Mouse (Mus musculus): ENCODE results near the gene Bcan.

DNA sequence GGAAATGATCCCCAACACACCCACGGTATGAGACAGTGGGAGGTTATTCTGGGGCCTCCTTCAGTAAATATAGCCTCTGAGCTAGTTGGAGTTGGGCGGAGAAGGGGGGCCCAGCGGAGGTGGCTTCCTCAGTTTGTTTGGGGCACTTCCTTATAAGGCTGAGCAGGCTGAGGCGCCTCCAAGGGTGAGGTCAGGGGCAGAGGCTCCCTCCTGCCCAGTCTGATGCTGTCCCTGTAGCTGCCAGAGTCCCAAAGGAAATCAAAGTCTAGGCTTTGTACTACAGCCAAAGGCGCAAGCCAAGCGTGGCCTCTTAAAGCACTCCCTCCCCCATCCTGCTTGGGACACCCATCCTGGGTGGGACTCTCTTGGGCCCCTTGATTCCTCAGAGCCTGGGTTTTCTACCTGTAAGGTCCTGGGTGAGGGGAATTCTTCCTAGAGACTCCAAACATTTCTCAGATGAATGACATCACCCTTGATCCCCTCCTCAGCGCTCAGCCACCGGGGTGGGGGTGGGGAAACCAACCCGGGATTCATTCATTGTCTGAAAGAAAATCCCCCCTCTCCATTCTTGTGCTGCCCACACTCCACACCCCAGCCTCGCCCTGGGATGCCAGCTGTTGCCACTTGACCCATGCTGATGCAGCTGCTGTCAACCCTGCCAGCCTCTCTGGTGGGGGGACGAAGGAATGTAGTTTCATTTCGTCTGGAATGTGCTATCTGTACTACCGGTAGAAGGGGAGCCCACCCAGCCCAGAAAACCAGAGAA lies 17.0 kb downstream of the Bcan start:
- no peak for TF ChIP-seq POLR2A (IDR thresholded peaks at IDR 0.05; ENCODE audit: control insufficient read depth, low read depth, low read length)
- TF ChIP-seq CTCF (IDR thresholded peaks at IDR 0.05; ENCODE audit: control insufficient read depth, insufficient read depth, insufficient replicate concordance, low read depth, low read length), result no peak
